Mouse (Mus musculus) hindbrain, embryonic 16.5 days (tissue): Measurements from ENCODE around the gene Dnajc16. TPM values are rescaled to one million over a fixed set of nuclear protein-coding genes. Genes with fewer than 3 reads are reported as not detected.

Source experiments
- ATAC-seq: fragments of 200-750 bp; cut with Nextera tagmentation; 2 replicates; pipeline ENCODE4 v1.8.0; 2017; ENCODE audit warnings: moderate TSS enrichment, moderate library complexity
- H3K27ac ChIP-seq: fragments of 300-500 bp; sonication (generic); 2 replicates; pipeline ENCODE4 v1.5.1; 2014; ENCODE audit warnings: low read depth, mild to moderate bottlenecking, control low read depth, low read length, moderate library complexity
- H3K27me3 ChIP-seq: fragments of 300-500 bp; sonication (generic); replicated peaks from 2 replicates; pipeline ENCODE4 v1.6.1; 2014; ENCODE audit warnings: low read length; ENCODE audit not compliant: control insufficient read depth, insufficient read depth
- H3K36me3 ChIP-seq: fragments of 300-500 bp; sonication (generic); 2 replicates; pipeline ENCODE4 v1.6.1; 2014; ENCODE audit warnings: mild to moderate bottlenecking, low read length, moderate library complexity, mixed read lengths; ENCODE audit not compliant: control insufficient read depth, insufficient read depth
- H3K4me1 ChIP-seq: fragments of 300-500 bp; sonication (generic); 2 replicates; pipeline ENCODE4 v1.6.1; 2014; ENCODE audit warnings: low read depth, low read length; ENCODE audit not compliant: control insufficient read depth, insufficient read depth
- H3K4me2 ChIP-seq: fragments of 300-500 bp; sonication (generic); 2 replicates; pipeline ENCODE4 v1.6.1; 2014; ENCODE audit warnings: mild to moderate bottlenecking, low read length, control low read depth, moderate library complexity
- H3K4me3 ChIP-seq: fragments of 300-500 bp; sonication (generic); 2 replicates; pipeline ENCODE4 v1.5.1; 2014; ENCODE audit warnings: mild to moderate bottlenecking, low read length, control low read depth, moderate library complexity
- H3K9ac ChIP-seq: fragments of 300-500 bp; sonication (generic); 2 replicates; pipeline ENCODE4 v1.6.1; 2014; ENCODE audit warnings: low read depth, mild to moderate bottlenecking, control low read depth, low read length, moderate library complexity
- H3K9me3 ChIP-seq: fragments of 300-500 bp; sonication (generic); 2 replicates; pipeline ENCODE4 v1.6.1; 2014; ENCODE audit warnings: mild to moderate bottlenecking, low read length, moderate library complexity; ENCODE audit not compliant: control insufficient read depth
- WGBS: fragments of 180-500 bp; shearing (Covaris S2); extraction: QIAGEN DNeasy Blood & Tissue Kit; methylation state at CpG from one replicate; pipeline ENCODE4 v1.1.7; 2014; 5-methylcytosine and 5-hydroxymethylcytosine counted together
- polyA plus RNA-seq: library from polyadenylated mRNA; unstranded; fragments of >200 nt; fragmentation: Nextera tagmentation; extraction: Ambion mirVana; gene quantifications from 2 replicates; pipeline ENCODE4 v1.2.1, GENCODE M21; 2015

The Dnajc16 gene
- polyA plus RNA-seq, 1 experiment from 2014 or later, result 5.9 TPM

DNA sequence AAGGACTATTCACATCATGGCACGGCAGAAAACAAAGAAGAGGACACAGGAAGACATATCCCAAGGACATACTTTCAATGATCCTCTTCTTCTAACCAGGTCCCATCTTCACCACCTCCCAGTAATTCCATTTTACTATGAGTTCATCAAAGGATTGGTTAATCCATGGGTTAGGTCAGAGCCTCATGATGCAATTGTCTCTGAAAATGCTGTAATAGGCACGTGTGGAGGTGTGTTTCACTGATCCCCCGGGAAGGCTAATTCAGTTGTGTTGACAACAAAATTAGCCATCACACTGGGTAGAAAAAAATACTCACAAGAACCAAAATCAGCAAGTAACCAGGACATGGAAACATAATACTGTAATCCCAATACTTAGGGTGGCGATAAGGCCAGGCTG, 73.1 kb downstream of the Dnajc16 start:
- no peak overlapping the region for H3K4me3 ChIP-seq
- H3K4me2 ChIP-seq, result no peak overlapping the region
- peaks cover under 1% of the 10 kb centered on the region; the same call in 1 of the 2 replicates for H3K36me3 ChIP-seq
- no peaks in the 10 kb centered on the region for H3K27me3 ChIP-seq
- no peak overlapping the region for H3K9ac ChIP-seq
- WGBS, result 88% methylated on average over 4 of the region's 4 CpGs
- no peak overlapping the region for H3K27ac ChIP-seq
- ATAC-seq, result no peak
- peaks cover 10% of the 10 kb centered on the region for H3K4me1 ChIP-seq
- H3K9me3 ChIP-seq, result no peaks in the 10 kb centered on the region

DNA sequence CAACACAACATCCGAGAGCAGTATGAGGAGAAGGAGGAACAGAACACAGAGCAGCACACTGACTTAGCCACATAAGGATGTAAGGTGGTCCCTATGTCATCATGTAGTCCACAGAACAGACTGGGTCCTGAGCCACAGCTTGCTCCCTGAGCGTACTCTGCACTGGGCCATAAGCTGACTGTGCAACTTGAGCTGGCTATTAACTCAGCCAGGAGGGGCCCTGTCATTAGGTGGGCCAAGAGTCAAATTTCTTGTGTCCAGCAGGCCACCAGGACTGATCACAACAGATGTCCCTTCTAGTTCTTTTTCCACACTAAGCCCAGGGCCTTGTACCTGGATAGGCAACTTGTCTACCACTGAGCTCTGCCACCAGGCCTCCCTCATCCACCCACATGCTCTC, 75.7 kb downstream of the Dnajc16 start:
- Histone ChIP-seq H3K27ac (no peak overlapping the region), H3K4me1 (no peaks in the 10 kb centered on the region), H3K4me2 (no peak overlapping the region), H3K4me3 (no peak overlapping the region), H3K9ac (no peak overlapping the region), H3K36me3 (peaks cover 5% of the 10 kb centered on the region; the same call in 1 of the 2 replicates), H3K9me3 (no peaks in the 10 kb centered on the region), H3K27me3 (no peaks in the 10 kb centered on the region)
- WGBS, result 85% methylated on average over 2 of the region's 2 CpGs
- no peak for ATAC-seq

DNA sequence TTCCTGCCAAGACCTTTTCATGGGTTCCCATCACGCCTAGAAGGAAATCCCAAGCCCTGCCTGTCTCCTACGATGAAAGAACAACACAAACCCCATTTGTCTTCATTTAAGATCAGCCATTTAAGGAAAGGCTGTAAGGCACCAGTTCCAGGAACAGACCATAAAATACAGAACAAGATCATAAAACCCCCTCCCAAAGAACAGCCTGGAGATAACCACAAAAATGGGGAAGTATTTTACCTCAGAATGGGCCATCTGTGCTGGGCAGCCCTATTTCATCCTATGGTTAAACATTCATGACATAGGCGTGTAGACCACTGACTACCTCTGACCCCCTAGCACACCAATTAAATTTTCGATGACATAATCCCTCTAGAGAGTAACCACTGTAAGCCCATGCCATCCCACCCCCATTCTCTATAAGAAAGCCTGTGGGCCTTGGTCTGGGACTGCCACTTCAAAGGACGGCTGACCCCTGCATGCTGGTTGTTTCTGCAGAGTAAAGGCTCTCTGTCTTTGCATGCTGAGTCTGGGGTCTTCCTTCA, 77.1 kb downstream of the Dnajc16 start:
- Histone ChIP-seq H3K27ac (no peak overlapping the region), H3K27me3 (no peaks in the 10 kb centered on the region), H3K4me1 (no peaks in the 10 kb centered on the region), H3K4me2 (no peak overlapping the region), H3K9me3 (no peaks in the 10 kb centered on the region), H3K36me3 (peaks cover 11% of the 10 kb centered on the region), H3K9ac (no peak overlapping the region), H3K4me3 (no peak overlapping the region)
- no peak for ATAC-seq
- 86% methylated on average over 5 of the region's 5 CpGs for WGBS

DNA sequence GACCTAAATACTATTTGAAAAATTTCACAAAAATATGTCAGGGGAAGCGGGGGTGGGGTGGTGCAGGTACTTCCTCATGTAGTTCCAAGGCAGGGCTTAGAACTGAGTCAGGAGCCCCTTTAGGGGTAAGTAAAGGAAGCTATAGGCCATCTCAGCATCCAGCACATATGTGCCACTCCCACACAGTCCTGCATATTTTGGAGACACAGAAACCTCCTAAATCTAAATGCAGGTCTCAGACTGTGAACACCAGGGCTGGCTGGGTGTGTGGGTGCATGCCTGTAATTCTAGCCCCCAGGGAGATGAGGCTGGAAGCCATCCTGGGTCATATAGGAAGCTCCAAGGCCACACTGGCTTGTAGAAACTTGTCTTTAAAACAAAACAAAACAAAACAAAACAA, 79.5 kb downstream of the Dnajc16 start:
- Histone ChIP-seq H3K4me2 (no peak overlapping the region), H3K36me3 (peaks cover 19% of the 10 kb centered on the region), H3K27ac (no peak overlapping the region), H3K9me3 (no peaks in the 10 kb centered on the region), H3K4me3 (no peak overlapping the region), H3K4me1 (no peaks in the 10 kb centered on the region), H3K9ac (no peak overlapping the region), H3K27me3 (no peaks in the 10 kb centered on the region)
- no peak for ATAC-seq
- 100% methylated on average over 1 of the region's 1 CpGs for WGBS

Other genes starting within 250 kb of the Dnajc16 start
- 42.9 and 51.5 TPM in 2 replicates for gene Fblim1, start 184.8 kb downstream of the Dnajc16 start, polyA plus RNA-seq
- 0.34 and 0.45 TPM in 2 replicates for gene Tmem82, start 172.3 kb downstream of the Dnajc16 start, polyA plus RNA-seq
- gene Slc25a34, start 167.1 kb downstream of the Dnajc16 start, polyA plus RNA-seq, result 0.54 and 0.81 TPM in 2 replicates
- gene Plekhm2, start 126.0 kb downstream of the Dnajc16 start, polyA plus RNA-seq, result 6.5 and 6.7 TPM in 2 replicates
- gene Rsc1a1, start 105.3 kb downstream of the Dnajc16 start, polyA plus RNA-seq, result 0.32 TPM in 1 of 2 replicates, not detected in the other
- 11.0 and 12.6 TPM in 2 replicates for gene Ddi2, start 67.5 kb downstream of the Dnajc16 start, polyA plus RNA-seq
- gene Agmat, start 44.3 kb downstream of the Dnajc16 start, polyA plus RNA-seq, result 0.29 TPM in 1 of 2 replicates, not detected in the other
- 22.2 and 23.5 TPM in 2 replicates for gene Casp9, start 2.7 kb upstream of the Dnajc16 start, polyA plus RNA-seq
- gene Cela2a, start 35.2 kb upstream of the Dnajc16 start, polyA plus RNA-seq, result not detected in 2 replicates
- not detected in 2 replicates for gene Ctrc, start 55.4 kb upstream of the Dnajc16 start, polyA plus RNA-seq
- 77.6 and 78.6 TPM in 2 replicates for gene Efhd2, start 84.0 kb upstream of the Dnajc16 start, polyA plus RNA-seq
- gene Fhad1, start 224.2 kb upstream of the Dnajc16 start, polyA plus RNA-seq, result 6.3 and 6.5 TPM in 2 replicates